Mouse (Mus musculus) embryo, embryonic 10.5 days (tissue): Measurements from ENCODE around the gene Mri1.

ENCODE experiments used
- DNase-seq: peaks from one replicate; pipeline ENCODE4 v3.0.0-alpha.2; 2015; ENCODE audit warnings: low spot score

The Mri1 gene

GRCm38 (mm10) chr8:84236998-84237473 lies 20.1 kb downstream of the Mri1 start, which contains the start of gene Zswim4:
Gene Zswim4 (minus strand): TSS chr8:84237055.
- DNase-seq, result peak; percentile 100

DNA sequence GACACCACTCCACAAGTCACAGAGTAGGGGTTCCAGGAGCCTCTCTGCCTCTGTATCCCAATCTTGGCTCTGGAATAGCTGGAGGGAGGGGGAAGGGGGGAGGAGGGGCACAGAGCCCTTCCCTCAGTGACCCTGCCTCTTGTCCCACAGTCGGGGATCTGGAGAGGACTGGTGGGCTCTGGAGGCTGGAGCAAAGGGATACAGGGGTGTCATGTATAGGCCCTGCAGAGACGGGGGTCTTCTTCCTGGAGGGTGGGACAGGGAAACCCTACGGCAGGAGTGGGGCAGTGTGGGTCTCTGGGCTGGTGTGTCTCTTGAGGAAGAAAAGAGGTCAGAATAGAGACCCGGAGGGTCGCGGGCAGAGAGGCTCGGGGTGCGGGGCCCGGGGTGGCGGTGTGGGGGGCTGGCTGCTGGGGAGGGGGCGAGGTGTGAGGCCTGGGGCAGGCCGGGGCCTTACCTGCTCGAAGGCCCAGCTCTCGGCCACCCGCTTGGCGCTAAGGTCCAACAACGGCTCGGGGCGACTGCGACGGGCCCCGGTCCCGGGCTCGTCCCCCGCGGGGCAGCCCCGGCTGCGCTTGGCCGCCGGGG lies 20.6 kb downstream of the Mri1 start:
- DNase-seq, result peak; percentile 45

DNA sequence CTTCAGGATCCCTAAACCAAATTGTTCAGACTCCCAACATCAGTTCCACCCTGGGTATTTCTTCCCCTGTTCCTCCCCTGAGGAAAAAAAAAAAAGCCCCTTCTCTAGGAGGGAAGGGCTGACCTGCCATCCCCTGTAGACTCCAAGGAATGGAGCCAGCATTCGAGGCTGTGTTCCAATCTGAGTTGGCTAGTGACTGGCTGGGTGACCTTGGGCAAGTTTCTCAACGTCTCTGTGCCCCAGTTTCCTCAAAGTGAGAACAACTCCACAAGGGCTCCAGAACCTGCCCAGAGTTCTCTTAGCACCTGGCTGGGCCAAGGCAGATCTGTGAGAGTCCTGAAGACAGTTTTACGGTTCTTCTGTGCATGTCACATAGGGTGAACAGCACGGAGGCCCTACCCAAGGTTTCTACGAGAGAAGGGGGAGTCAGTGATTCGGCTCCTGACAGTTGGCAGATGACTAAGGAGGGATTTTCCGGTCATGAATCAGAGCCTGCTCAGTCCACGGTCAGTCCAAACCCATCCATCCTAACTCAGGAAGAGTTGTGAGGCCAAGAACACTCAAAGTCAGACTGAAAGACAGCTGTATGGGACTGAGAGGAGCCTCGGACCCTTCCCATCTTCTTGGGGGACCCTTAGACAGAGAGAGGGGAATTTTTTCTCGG lies 21.2 kb downstream of the Mri1 start:
- DNase-seq, result no peak

DNA sequence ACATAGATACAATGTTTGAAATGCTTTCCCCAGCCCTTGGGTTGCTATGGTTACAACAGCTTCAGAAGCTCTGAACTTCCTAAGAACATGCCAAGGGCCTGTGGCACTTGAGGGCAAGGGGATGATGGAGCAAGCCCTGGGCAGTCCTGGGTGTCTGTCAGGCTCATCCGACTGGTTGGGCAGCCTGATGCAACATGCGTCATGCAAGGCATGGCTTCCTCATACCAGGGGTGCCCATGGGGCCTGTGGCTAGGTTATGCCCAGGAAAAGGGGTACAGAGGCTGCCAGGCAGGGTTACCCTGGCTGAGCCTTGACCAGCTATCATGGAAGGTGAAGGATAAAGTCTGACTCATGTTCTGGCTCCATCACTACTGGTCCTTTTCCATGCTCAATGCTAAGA lies 24.1 kb downstream of the Mri1 start:
- DNase-seq, result no peak

DNA sequence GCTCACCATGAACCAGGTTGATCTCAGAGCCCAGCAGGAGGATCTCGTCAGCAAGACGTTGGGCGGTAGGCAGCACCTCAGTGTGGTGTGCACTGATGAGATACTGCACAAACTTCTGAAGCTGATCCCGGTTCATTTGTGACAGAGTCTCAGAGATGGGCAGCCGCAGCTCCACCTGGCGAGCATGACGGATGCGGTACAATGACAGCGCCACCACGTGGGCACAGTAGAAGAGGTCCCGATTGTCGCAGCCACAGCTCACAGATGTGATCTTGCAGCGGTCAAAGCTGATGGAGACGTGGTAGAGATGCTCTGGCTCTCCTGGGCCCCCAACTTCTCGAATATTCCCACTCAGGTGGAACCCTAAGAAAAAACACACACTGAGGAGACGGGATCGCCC lies 26.4 kb downstream of the Mri1 start:
- peak; percentile 16 for DNase-seq

- peak; percentile 10 for DNase-seq
Observed at GRCm38 (mm10) chr8:84223322-84224029, 33.6 kb downstream of the Mri1 start.

- DNase-seq, result no peak
Observed at GRCm38 (mm10) chr8:84222566-84223165, 34.5 kb downstream of the Mri1 start.

- no peak for DNase-seq
Observed at GRCm38 (mm10) chr8:84220105-84220504, 37.0 kb downstream of the Mri1 start.

DNA sequence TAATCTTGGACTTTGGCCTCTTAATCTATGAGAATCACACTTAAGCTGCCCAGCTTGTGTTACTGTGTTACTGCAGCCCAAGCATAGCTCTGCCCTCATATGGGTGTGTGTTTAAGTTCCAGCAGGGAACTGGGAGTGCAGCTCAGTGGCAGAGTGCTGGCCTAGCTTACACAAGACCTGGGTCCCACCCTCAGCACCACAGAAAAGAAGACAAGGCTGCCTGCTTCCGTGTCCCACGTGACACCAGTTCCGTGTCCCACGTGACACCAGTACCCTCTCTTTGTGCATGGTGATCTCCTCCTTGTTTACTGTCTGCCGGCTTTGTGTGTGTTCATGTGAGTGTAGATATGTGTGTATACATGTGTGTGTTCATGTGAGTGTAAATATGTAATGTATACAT lies 39.0 kb downstream of the Mri1 start:
- no peak for DNase-seq

DNA sequence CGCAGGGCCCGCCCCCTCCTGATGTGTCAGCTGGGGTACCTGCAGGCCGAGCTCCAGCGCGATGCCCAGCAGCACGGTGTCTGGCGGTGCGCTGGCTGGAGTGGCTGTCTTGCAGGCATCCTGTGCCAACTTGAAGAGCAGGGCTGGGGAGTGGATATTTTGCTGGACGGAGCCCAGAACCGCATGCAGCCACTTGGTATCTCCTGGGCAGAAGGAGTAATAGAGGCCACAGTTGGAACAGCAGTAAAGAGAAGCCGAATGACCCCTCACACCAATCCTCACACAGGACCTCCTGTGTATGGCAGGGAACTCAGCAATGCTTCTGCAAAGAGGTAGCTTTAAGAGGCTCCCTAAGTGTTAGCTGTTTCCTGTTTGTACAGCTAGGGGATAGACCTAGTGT lies 39.9 kb downstream of the Mri1 start:
- DNase-seq, result no peak

DNA sequence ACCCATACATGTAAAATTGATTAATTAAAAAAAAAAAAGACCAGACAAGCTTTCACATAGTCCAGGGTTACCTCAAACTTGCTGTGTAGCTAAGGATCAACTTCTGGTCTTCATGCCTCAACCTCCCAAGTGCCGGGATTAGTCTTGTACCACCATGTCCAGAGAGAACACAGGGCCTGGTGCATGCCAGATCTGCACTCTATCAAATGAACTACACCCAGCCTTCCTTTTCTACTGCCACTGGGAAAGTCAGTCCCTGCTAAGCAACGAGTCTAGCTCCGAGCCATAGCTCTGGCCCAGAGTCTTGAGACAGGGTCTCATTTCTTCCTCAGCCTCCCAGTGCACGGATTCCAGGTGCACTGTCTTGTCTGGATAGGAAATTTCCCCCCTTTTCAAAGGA lies 43.8 kb downstream of the Mri1 start:
- DNase-seq, result no peak

GRCm38 (mm10) chr8:84211881-84212563 lies 45.1 kb downstream of the Mri1 start:
- no peak for DNase-seq

GRCm38 (mm10) chr8:84211202-84211601 lies 45.9 kb downstream of the Mri1 start:
- no peak for DNase-seq

- DNase-seq, result peak; percentile 89
Observed at GRCm38 (mm10) chr8:84210167-84210791, 46.8 kb downstream of the Mri1 start.

GRCm38 (mm10) chr8:84208381-84209380 lies 48.4 kb downstream of the Mri1 start:
- DNase-seq, result no peak

GRCm38 (mm10) chr8:84207811-84208210 lies 49.3 kb downstream of the Mri1 start:
- no peak for DNase-seq

DNA sequence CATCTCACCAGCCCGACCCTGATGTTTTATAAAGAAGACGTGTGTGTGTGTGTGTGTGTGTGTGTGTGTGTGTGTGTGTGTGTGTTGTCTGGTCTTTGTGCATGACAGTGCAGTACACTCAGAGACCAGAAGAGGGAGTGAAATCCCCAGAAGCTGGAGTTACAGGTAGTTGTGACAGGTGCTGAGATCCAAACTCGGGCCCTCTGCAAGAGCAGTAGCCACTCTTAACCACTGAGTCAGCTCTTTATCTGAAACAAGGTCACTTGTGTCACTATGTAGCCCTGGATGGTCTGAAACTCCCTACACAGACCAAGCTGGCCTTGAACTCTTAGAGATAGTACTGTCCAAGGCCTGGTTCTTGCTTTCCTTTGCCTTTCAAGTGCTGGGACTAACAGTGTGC lies 50.5 kb downstream of the Mri1 start:
- DNase-seq, result no peak

DNA sequence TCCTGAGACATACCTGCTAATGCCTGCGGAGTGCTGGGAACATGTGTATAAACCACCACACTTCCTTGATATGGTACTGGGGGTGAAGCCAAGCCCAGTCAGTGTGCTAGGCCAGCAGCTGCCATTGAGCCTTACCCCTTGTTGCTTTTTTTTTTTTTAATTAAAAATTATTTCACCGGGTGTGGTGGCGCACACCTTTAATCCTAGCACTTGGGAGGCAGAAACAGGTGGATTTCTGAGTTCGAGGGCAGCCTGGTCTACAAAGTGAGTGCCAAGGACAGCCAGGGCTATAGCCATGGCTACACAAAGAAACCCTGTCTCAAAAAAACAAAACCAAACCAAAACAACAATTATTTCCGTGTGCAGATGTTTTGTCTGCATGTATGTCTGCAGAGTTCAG lies 52.1 kb downstream of the Mri1 start:
- DNase-seq, result no peak

- DNase-seq, result peak; percentile 44
Observed at GRCm38 (mm10) chr8:84203975-84204772, 53.0 kb downstream of the Mri1 start.
